Mouse (Mus musculus) lung, postnatal 0 days (tissue): ENCODE data around the gene Aff1.

Experiments
- CTCF ChIP-seq: IDR thresholded peaks from 2 replicates; pipeline ENCODE4 v1.5.1; 2016; ENCODE audit warnings: antibody characterized with exemption, mild to moderate bottlenecking
- EP300 ChIP-seq: IDR thresholded peaks from 2 replicates; pipeline ENCODE4 v1.6.1; 2016; ENCODE audit warnings: antibody characterized with exemption, mild to moderate bottlenecking, control low read depth

DNA sequence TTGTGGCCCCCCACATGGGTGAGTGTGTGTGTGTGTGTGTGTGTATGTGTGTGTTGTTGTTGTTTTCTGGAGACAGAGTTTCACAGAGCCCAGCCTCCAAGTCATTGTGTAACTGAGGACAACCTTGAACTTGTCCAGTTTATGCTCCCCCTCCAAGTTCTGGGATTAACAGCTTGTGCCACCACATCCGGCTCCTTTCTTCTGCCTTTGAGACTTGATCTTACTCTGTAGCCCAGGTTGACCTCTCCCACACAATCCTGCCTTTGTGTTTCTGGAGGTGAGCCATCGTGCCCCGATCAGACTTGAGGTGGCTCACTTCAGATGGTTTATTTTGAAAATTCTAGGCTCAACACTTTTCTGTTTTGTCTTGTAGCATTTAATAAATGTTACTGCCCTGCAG lies 10.3 kb upstream of the Aff1 start:
- TF ChIP-seq CTCF (no peak), EP300 (no peak)
